Mouse (Mus musculus): ENCODE data around the gene Nfatc2. TPM values are rescaled to one million over a fixed set of nuclear protein-coding genes. Genes with fewer than 3 reads are reported as not detected.

The Nfatc2 gene
- polyA plus RNA-seq, 3 experiments from 2014 or later = 21.7 to 24.8 (median 23.1) TPM

DNA sequence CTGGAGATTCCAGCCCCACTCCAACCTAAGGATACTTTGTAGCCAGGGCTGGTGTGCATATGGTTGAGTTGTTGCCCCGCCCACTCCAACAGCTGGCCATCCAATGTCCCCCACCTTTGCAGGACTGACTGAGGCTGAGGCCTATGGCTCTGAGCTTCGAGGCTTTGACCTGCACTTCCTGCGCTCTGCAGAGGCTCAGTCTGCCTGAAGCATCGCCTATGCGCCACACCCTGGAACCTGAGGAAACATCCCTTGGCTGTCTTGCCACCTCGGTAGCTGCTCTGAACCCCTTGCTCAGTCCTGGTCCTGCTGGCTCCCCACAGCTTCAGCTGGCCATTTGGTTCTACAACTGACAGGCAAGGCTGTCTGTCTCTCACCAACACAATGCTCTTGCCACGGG is 24.1 kb downstream of the Nfatc2 start:
- no peak for ATAC-seq

DNA sequence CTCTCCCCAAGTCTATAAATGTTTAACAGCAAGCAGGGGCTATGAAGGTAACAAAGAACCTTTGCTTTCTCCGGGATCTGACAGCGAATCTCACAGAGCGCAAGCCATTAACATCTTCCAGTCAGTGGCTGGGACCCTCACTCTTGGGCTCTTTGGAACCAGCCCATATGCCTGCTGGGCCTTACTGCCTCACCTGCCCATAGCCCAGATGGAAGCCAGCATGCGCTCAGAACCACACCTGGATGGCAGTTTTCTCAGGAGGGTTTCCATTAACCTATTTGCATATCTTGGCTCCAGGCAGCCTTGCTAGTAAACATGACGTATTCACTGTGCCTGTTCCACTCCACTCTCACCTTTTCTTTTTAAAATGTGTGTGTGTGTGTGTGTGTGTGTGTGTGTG is 25.6 kb downstream of the Nfatc2 start:
- ATAC-seq = no peak

DNA sequence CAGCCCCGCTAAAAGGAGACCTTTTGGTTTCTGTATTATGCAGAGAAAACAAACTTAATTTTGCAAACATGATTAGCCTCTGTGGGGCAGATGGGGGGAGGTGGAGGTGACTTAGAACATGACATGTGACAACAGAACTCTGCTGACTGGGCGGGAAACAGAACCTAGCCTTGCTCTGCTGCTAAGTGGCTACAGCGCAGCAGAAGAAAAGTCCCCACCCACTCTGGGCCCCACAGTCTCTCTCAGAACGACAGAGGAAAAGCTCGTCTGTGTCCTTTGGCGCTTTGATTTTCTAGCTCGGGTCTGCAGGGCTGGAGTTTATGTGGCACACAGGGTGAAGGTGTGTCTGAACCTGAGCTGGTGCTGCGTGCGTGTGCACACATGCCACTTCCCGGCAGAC is 26.5 kb downstream of the Nfatc2 start:
- peak; percentile 96 for ATAC-seq

DNA sequence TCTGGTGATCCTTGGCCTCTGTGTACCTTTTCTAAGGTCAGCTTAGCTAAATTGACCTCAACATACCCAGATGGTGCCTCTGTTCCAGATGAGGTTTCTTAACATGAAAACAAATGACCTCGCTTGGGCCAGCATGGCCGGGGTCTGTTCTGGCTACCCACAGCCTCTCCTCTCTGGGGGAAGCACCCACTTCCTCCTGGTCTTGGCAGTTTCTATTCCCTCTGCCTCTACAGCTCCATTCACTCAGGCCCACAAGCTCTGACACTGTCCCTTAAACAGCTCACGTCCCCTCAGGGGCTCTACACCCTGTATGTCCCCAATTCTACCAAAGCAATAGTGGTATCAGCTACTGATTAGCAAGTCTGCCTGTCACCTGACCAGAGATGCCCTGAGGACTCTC is 27.6 kb downstream of the Nfatc2 start:
- ATAC-seq = no peak

GRCm38 (mm10) chr2:168571241-168571640 is 30.2 kb downstream of the Nfatc2 start:
- ATAC-seq = no peak

DNA sequence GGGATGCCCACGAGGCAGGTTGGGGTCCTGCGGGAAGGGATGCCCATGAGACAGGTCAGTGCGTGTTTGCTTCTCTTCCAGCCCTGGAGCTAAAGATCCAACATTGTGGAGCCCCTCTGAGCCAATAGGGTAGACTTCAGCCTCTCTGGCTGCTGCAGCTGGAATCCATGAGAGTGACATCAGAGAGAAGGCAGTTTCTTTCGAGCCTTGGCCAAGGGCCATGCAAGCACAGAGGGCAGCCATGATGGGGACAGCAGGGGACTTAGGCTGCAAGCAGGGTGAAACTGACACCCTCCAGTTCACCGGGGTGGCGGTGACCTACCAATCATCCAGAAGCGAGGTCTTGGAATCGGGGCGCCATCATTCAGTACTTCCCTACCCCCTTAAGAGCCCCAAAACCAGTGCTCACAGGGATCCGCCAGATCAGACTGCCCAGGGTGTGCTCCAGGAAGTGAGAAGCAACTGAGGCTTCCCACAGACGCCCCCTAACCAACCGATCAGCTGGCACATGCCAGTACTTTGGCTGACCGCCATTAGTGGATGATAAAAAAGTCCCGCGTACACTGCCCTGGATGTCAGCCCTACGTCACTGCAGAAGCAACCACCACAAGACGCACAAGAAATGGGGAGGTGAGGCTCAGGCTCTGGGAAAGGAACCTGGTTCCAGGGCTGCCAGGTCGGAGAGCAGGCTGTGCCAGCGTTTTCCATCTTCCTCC is 35.8 kb downstream of the Nfatc2 start:
- ATAC-seq = no peak

DNA sequence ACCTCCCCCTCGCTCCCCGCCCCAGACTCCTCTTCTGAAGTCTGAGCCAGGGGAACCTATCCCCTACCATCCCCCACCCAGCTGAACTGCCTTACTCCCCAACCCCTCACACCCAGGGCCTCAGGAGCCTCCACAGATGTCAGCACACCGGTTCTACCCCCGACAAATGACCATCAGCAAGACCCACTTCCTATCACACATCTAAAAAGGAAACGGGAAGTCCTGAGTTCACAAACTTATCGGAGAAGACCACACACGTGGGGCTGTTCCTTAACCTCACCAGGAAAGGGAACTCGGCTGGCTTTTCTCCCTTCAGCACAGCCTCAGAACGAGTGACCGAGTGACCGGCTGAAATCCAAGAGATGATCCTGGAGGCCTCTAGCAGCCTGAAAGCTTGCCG is 38.3 kb downstream of the Nfatc2 start:
- ATAC-seq = no peak

- peak; percentile 51 for ATAC-seq
Observed at GRCm38 (mm10) chr2:168557035-168557434, 44.4 kb downstream of the Nfatc2 start.

DNA sequence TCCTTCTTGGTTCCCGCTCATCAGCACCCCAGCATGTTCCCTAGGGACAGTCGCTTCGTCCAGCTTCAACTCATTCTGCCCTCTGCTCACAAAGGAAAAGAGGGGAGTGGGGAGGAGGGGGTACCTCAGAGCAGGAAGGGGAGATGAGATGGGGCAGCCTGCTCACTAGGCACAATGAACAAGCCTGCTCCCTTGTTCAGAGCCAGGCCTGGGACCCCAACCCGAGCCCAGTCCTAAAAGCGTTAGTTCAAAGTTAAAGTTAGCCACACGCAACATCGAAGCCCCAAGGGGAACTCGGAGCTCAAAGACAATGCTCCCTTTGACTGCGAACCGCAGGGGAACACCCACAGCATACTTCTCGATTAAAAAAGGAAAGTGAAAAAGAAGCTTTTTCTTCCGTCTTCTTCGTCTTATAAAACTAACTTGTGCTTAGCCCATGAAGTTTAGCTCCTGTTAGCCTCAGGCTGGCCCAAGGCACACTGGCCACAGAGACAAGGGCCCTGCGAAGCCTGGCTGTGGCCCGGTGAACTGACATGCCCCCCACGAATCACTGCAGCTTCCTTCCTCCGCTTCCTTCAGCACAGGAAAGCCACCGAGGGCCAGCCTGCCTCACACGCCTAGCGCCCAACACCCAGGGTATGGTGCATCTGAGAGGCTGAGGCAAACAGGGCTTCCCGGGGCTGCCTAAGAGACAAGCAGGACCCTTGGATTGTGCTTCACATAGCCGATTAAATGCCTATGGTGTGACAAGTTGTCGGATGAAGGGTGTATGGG is 45.4 kb downstream of the Nfatc2 start:
- peak; percentile 63 for ATAC-seq

GRCm38 (mm10) chr2:168553541-168553961 is 47.9 kb downstream of the Nfatc2 start:
- ATAC-seq = no peak

GRCm38 (mm10) chr2:168552405-168552804 is 49.1 kb downstream of the Nfatc2 start:
- ATAC-seq = no peak

DNA sequence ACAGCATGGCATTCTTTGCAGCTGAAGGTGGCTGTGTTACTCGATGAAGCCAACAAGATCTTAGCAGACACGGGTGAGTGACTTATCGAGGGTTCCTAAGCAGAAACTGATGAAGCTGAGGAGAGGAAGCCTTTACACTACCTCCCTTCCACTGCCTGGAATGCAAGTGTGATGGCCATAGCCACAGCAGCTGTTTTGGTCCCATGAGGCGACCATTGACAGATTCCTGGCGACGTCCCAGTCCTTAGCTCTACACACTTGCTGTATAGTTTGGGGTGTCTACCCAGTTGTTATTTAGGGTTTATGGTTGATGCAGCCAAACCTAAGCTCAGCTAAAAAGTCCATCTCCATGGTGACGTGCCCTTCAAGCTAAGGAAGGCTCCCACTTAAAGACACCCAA is 50.2 kb downstream of the Nfatc2 start:
- ATAC-seq = no peak

GRCm38 (mm10) chr2:168549326-168549725 is 52.1 kb downstream of the Nfatc2 start:
- no peak for ATAC-seq

DNA sequence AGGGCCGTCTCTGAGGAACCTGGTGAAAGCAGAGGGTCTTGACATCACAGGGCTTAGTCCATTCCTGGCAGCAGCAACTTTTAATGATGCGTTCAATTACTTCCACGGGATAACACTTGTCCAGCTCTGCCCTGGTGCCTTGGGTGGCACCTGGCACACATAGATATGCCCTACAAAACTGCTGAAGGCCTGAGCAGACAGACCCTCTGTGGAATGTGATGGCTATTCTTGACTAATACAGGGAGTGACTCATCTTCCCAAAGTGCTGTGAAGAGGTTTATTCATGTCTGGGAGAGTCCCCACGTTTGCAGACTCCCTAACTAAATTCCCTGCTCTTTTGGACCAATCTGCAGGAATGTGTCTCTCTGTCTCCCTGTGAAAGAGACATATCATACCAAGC is 53.4 kb downstream of the Nfatc2 start:
- no peak for ATAC-seq

DNA sequence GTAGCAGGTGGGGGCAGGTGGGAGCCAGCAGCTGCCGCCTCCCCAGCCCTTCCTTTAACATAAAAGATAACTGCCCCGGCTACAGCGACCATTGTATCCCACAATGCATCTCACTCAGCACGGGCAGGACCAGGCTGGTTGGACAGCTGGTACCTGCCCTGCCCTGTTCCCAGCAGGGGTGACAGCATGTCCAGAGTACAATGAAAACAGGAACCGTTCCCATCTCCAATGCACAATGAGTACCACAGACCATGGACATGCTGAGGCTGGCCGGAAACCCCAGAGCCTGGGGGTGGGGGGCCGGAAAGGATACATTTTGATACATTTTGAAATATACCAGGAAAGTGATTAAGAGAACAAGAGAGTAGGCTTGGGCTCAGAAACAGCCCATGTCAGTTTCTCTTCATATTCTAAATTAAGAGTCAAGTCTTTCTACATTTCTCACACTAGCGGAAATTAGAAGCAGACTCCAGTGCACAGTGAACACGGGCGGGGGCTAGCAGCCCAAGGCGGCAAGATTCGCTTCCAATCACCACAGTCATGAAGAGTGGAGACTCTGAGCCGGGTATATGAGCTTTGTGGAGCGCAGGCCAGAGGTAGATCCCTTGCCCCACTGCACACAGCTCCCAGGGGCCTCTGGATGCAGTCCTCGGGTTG is 55.4 kb downstream of the Nfatc2 start:
- ATAC-seq = no peak

DNA sequence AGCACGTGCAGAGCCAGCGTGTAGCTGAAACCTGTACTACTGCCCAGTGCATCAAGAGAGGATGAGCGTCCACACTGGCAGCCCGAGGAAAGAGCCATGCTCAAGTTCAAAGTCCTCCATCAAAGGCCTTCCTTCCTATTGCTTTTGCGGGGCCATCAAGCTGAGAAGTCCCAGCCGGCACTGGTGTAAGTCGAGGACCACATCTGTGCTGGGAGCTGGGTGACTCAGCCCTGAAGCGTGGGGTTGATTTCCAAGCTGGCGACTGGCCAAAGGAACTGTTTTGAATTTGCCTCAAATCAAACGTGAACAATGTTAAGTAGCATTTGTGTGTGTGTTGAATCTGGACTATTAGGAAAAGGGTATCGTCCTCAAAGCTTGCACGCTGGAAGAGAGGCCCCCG is 57.4 kb downstream of the Nfatc2 start:
- ATAC-seq = no peak

- ATAC-seq = no peak
Observed at GRCm38 (mm10) chr2:168543026-168543425, 58.4 kb downstream of the Nfatc2 start.

DNA sequence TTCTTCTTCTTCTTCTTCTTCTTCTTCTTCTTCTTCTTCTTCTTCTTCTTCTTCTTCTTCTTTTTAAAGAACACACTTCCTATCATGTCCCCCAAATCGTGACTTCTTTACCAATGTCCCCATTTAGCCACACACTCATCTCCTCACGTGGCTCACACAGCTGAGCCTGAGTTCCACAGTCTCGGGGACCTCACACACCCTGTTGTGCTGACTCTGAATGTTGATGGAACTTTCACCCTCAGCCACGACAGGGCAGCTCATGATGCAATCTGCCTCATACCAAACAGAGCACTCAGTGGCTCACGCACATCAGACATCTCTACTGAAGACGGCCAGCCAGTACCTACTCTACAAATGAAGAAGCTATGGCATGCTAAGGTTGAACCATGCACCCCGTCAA is 60.2 kb downstream of the Nfatc2 start:
- ATAC-seq = no peak

DNA sequence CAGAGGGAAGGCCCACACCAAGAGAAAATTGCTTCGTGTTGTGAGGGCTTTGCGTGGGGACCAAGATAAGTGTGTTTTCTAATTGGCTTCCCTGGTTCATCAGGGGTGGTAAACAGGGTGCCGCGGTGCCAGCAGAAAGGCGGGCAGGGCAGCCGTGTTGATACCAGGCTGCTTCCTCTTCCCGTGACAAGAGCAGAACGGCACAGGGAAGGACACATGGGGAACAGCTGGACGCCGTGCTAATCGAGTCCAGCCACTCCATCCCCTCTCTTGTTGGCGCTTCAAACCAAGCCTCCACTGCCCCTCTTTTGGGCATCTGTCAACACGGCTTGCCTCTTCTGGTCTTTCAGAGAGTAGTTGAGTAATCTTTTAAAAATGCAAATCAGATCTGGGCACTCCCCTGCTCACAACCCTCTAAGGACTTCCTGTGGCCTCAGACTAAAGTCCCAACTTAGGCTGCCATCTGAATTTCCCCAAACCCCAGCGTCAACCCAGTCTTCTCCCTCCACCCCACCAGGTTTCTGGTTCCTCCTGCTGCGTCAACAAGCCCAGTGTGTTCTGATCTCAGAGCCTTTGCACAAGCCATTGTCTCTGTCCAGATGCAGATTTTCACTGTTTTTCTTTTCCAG is 61.7 kb downstream of the Nfatc2 start:
- ATAC-seq = peak; percentile 82

DNA sequence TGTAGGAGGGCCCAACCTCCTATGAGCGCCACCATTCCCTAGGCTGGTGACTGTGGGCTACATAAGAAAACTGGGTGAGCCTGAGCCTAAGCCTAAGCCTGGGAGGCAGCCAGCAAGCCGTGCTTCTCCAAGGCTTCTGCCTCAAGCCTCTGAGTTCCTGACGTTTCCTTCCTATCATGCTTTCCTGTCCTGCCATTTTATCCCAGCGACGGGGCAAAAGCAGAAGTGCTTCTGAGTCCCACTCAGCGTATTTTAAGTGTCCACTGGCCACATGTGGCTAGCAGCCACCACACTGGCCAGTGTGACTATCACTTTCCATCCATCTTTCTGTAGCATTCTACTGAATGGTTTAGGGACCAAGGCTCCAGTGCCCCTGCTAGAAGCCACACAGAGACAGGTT is 62.4 kb downstream of the Nfatc2 start:
- no peak for ATAC-seq

DNA sequence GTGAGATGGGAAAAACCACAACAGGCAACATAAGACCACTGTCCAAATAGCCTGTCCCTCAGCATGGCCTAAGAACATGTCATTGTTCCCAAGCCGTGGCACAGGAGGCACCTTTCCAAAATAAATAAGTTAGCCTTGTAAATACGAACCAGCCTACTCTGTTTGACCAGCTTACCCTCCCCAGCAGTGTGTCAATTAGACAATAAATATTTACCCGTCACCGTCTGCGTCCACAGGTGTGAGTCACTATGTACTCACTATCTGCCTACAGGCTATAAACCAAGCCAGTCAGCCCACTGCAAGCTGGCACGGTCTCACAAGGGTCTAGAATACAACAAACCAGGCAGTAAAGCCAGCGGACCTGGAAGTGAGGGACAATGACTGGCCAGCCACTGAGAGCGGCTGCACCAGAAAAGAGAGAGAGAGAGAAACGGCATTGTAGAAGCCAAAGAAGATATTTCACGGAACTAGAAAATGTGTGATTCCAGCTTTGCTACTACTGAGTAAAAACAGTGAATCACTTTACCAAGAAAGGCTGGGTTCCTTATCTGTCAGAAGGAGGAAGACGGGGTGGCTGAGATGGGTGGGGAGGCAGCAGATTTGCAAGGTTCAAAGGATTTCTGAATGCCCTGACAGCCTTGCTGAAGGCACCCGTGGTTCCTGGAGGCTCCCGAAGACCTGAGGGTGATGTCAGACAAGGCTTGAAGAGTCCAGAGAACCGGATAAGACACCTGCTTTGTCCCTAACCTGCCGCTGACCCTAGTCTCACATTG is 69.2 kb downstream of the Nfatc2 start:
- ATAC-seq = peak; percentile 41

DNA sequence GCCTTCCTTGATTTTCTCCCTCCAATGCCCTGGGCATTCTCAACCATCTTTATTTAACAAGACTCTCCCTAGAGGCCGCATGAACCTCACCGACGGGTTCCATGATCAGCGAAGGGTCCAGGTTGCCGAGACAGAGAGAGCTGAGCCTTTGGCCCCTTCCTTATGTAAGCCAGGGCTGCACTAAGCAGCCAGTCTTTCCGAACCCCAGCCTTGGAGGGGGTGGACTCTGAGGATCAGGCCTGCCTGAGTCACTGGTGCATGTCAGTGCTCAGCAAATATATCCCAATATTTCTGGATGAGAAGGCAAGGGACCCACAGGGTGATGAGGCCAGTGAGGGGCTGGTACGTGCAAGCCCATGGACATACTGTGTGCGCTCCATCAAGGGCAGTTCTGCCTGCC is 72.9 kb downstream of the Nfatc2 start:
- ATAC-seq = no peak

DNA sequence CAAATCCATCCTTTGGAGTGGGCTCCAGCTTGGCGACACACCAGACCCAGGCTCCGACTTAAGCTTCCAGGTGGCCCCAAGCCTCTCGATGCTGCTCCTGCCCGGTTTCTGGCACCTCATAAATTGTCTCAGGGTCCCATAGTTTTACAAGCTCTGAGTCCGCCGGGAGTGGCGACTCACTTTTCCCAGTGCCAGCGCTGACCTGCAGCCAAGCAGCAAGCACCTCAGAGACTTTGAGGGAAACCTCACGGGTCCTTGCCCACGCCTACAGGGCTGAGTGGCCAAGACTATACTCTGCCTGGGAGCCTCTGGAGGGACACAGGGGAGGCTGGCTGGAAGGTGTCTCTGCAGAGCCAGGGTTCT is 74.0 kb downstream of the Nfatc2 start:
- no peak for ATAC-seq

Data from inflammation-experienced regulatory T-cells, adult 6 months (primary cell).